Mouse (Mus musculus): ENCODE measurements around the gene Prr3.
"Not testable (repeated sequence)": the region's sequence is repeated elsewhere in the genome, so short reads cannot be mapped to it uniquely, and the experiment has no call there.

Gene Prr3

DNA sequence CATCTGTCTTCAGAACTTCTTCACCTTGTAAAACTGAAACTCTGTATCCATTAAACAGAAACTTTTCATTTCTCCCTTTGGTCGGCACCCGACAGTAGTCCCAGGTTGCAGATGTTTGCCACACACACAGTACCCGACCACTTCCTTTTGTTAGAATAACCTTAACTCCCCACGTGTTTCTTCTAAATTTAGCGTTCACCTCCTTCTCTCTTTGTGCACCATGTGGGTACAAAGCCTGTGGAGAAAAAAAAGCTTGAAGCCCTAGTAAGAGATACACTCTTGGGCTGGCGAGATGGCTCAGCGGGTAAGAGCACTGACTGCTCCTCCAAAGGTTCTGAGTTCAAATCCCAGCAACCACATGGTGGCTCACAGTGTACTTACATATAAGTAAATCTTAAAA, 19.3 kb upstream of the Prr3 start:
- DNase-seq (ENCODE audit: low spot score in 2 of 2): peak in 1 of 2 experiments; percentile 57

DNA sequence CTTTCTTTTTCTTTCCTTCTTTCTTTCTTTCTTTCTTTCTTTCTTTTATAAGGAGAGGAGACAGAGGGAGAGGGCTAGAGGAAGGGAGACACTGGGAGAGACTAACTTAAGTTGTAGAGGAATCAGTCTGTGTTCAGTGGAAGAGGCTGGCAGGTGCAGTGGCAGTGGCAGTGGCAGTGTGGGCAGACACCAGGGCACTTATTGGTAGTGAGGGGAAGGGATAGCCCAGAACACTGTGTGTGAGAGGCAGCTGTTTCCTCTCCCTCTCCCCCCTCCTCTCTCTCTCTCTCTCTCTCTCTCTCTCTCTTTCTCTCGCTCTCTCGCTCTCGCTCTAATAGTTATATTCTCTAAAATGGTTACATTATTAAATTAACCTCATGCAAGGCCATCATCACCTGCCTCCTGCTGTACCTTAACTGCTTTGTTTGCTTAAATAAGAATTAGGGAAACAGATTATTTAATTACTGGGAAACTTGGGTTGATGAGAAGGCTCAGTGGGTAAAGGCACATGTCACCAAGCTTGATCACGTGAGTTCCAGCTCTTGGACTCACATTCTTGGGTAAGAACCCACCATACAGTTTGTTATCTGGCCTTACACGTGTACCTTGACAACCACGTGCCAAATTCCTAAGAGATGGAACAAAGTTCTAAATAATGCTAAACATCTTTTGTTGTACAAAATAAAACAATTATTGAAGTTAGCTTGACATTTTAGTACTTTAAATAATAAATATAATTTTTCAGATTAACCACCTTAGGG, 18.7 kb upstream of the Prr3 start:
- peak; percentile 21 to 55 for DNase-seq (ENCODE audit: low spot score in 2 of 2)

- peak; percentile 63 to 80 for DNase-seq (ENCODE audit: low spot score in 2 of 2)
Measured at GRCm38 (mm10) chr17:35997713-35998510, 17.9 kb upstream of the Prr3 start.

GRCm38 (mm10) chr17:35996949-35997348, 16.9 kb upstream of the Prr3 start:
- peak; percentile 98 to 99 for DNase-seq (ENCODE audit: low spot score in 2 of 2)

- DNase-seq (ENCODE audit: low spot score in 2 of 2): peak in 1 of 2 experiments; percentile 28
Measured at GRCm38 (mm10) chr17:35994879-35995240, 14.8 kb upstream of the Prr3 start.

- DNase-seq (ENCODE audit: low spot score in 2 of 2): peak; percentile 69 to 84
Measured at GRCm38 (mm10) chr17:35994175-35994878, 14.3 kb upstream of the Prr3 start.

GRCm38 (mm10) chr17:35993675-35994074, 13.6 kb upstream of the Prr3 start:
- peak; percentile 83 to 88 for DNase-seq (ENCODE audit: low spot score in 2 of 2)

- no peak for DNase-seq (ENCODE audit: low spot score in 2 of 2)
Measured at GRCm38 (mm10) chr17:35991781-35992180, 11.7 kb upstream of the Prr3 start.

DNA sequence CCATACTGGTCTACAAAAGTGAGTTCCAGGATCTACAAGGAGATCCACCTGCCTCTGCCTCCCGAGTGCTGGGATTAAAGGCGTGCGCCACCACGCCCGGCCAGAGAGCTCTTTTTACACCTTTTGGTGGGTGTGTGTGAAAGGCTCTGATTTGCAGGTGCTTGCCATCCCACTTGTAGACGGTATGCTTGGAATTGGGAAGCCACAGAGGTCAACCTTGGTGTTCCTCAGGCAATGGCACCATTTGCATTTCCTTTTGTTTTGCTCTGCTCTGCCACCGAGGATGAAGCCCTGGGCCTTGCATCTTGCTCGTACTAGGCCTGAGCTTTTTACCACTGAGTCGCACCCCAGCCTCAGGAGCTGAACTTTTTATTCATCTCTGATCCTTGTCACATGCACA, 1.7 kb upstream of the Prr3 start:
- DNase-seq (ENCODE audit: low spot score in 2 of 2): no peak

DNA sequence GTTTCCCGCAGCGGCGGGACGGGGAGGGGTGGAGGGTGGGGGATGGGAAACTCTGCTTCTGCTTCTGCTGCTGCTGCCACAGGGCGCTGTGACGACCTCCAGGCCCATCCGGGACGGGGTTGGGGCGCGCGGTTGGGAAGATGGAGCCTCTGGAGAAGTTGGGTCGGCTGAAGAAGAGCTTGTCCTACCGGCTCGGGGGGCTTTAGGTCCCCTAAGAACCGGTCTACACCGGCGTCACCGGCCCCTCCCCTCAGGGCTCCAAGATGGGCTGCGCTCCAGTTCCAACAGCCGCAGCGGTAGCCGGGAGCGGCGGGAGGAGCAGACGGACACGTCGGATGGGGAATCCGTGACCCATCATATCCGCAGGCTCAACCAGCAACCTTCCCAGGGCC, 323 bp upstream of the Prr3 start:
- peak in 1 of 2 experiments; percentile 44 for DNase-seq (ENCODE audit: low spot score in 2 of 2)

GRCm38 (mm10) chr17:35978811-35979400, 1.1 kb downstream of the Prr3 start:
- peak in 1 of 2 experiments; percentile 20 for DNase-seq (ENCODE audit: low spot score in 2 of 2)

DNA sequence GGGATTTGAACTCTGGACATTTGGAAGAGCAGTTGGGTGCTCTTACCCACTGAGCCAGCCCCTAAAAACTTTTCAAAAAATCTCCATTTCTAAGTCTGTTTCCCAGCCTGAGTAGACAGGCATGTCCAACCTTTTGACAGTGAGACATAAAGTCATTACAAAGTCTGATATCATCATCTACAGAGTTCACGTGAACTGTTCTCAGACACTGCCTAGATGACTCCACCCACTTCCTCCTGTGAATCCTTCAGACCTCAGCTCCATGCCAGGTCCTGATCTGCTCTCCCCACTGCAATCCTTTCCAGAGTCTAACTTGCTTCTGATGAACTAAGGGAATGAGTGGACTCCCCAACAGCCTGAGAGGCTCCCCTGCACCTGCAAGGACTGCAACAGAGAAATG, 7.9 kb downstream of the Prr3 start:
- no peak for DNase-seq (ENCODE audit: low spot score in 2 of 2)

DNA sequence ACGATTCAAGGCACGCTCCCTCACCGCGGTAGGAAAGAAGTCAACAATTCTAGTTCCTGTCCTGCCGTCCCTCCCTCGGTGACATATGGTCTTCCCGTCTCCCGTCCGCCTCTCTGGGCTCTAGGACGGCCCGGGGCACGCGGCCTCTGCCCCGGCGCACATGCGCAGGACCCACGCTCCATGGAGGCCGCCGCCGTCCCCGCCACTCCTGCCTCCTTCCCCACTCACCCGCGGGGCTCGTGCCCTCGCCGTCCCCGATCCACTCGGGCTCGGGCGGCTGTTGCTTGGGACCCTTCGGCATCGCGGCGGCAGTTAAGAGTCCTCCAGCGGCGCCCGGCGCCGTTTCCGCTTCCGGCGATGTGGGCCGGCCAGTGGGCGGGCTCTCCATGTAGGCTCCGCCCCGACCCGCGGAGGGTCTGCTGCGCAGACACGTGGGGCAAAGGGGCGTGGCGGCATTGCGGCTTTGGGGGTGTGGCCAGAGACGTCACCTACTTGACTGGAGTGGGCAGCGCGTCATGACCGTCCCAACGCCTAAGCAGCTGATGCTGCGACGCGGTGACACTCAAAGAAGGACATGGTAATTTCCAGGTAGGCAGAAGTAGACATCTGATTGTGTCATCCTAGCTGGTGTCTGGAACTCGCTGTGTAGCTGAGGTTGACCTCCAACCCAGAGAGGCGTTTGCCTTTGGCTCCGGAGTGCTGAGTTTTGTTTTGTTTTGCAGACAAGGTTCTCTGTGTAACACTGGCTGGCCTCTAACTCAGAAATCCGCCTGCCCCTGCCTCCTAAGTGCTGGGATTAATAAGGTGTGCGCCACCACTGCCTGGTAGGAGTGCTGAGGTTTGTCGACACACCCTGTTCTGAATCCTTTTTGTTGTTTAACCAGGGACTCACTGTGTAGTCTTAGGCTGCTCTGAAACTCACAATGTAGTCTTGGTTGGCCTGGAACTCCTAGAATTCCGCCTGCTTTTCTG, 10.3 kb downstream of the Prr3 start, which contains the start of gene Abcf1:
Gene Abcf1, minus strand, starts transcription at position 344 of the 972 bp plus-strand sequence.
- peak; percentile 99 to 100 for DNase-seq (ENCODE audit: low spot score in 2 of 2)

GRCm38 (mm10) chr17:35967621-35968020, 12.4 kb downstream of the Prr3 start:
- DNase-seq (ENCODE audit: low spot score in 2 of 2): no peak

GRCm38 (mm10) chr17:35963279-35963678, 16.8 kb downstream of the Prr3 start:
- peak in 1 of 2 experiments; percentile 10 for DNase-seq (ENCODE audit: low spot score in 2 of 2)

- DNase-seq (ENCODE audit: low spot score in 2 of 2): no peak
Measured at GRCm38 (mm10) chr17:35958533-35959223, 21.4 kb downstream of the Prr3 start.

DNA sequence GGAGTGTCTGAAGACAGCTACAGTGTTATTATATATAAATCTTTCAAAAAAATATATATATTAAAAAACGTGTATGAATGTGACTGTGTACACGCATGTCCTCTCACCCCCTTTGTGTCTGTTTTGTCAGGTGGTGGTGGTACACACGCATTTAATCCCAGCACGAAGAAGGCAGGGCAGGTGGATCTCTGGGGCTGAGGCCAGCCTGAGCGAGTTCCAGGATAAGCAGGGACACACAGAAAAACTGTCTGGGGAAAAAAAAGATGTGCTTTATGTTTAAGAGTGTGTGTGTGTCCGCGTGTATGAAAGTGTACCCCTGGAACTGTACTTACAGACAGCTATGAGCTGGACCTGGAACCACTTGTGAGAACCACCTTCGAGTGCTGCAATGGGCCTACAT, 25.4 kb downstream of the Prr3 start:
- no peak for DNase-seq (ENCODE audit: low spot score in 2 of 2)

DNA sequence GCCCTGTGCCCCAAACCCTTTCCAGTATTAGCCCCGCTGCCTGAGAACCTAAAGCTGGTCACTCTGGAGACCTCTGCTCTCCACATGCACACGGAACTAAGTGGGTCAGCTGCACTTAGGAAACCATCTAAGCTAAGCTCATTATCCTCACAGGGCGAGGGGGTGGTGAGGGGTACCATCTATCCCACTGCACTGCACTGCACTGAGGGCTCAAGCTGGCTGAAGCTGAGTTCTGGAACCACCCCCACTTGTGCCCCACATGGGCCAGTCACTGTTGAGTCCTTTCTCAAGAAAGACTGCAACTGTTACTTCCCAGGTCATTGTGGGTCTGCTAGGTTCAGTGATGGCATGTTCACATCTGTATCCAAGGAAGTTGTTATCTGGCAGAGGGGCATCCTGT, 27.5 kb downstream of the Prr3 start:
- not testable (repeated sequence) for DNase-seq (ENCODE audit: low spot score in 2 of 2)

- DNase-seq (ENCODE audit: low spot score in 2 of 2): peak in 1 of 2 experiments; percentile 8
Measured at GRCm38 (mm10) chr17:35950946-35951345, 29.1 kb downstream of the Prr3 start.

DNA sequence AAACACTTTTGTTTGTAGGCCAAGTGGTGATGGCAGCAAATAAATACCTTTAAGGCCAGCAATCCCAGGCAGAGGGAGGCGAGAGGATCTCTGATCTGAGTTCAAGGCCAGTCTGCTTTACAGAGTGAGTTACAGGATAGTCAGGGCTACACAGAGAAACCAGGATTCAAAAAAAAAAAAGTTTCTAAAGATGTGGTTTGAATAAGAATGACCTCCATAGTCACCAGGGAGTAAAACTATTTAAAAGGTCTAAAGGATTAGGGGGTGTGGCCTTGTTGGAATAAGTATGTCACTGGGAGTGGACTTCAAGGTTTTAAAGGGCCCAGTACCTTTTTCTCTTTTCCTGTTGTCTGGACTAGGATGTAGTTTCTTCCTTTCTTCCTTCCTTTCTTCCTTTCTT, 40.1 kb downstream of the Prr3 start:
- no peak for DNase-seq (ENCODE audit: low spot score in 2 of 2)

All from spleen, postnatal 10 days (tissue).